Mouse (Mus musculus) neural tube, embryonic 12.5 days (tissue): ENCODE results near the gene Cdh23. TPM values are rescaled to one million over a fixed set of nuclear protein-coding genes. Genes with fewer than 3 reads are reported as not detected.
"Not testable (repeated sequence)": the region's sequence is repeated elsewhere in the genome, so short reads cannot be mapped to it uniquely, and the experiment has no call there.

Source experiments
- ATAC-seq: fragments of 200-750 bp; cut with Nextera tagmentation; 2 replicates; pipeline ENCODE4 v1.8.0; 2017; ENCODE audit warnings: low read depth, mild to moderate bottlenecking, moderate TSS enrichment, moderate library complexity; ENCODE audit not compliant: low FRiP score
- H3K27ac ChIP-seq: fragments of 300-500 bp; sonication (generic); 2 replicates; pipeline ENCODE4 v1.5.1; 2016
- H3K27me3 ChIP-seq: fragments of 300-500 bp; sonication (generic); replicated peaks from 2 replicates; pipeline ENCODE4 v1.6.1; 2016; ENCODE audit warnings: mild to moderate bottlenecking
- H3K36me3 ChIP-seq: fragments of 300-500 bp; sonication (generic); 2 replicates; pipeline ENCODE4 v1.6.1; 2016; ENCODE audit warnings: mild to moderate bottlenecking
- H3K4me1 ChIP-seq: fragments of 300-500 bp; sonication (generic); 2 replicates; pipeline ENCODE4 v1.6.1; 2016
- H3K4me2 ChIP-seq: fragments of 300-500 bp; sonication (generic); replicated peaks from 2 replicates; pipeline ENCODE4 v1.6.1; 2016; ENCODE audit warnings: mild to moderate bottlenecking
- H3K4me3 ChIP-seq: fragments of 300-500 bp; sonication (generic); 2 replicates; pipeline ENCODE4 v1.5.1; 2016
- H3K9ac ChIP-seq: fragments of 300-500 bp; sonication (generic); 2 replicates; pipeline ENCODE4 v1.6.1; 2016; ENCODE audit warnings: mild to moderate bottlenecking
- H3K9me3 ChIP-seq: fragments of 300-500 bp; sonication (generic); 2 replicates; pipeline ENCODE4 v1.6.1; 2016; ENCODE audit warnings: mild to moderate bottlenecking
- WGBS: fragments of 180-500 bp; shearing (Covaris S2); methylation state at CpG from one replicate; pipeline ENCODE4 v1.1.7; 2016; 5-methylcytosine and 5-hydroxymethylcytosine counted together
- polyA plus RNA-seq: library from polyadenylated mRNA; unstranded; fragments of >200 nt; fragmentation: Nextera tagmentation; extraction: Ambion mirVana; gene quantifications from 2 replicates; pipeline ENCODE4 v1.2.1, GENCODE M21; 2016

Cdh23 gene
- 0.29 and 1.0 TPM in 2 replicates for polyA plus RNA-seq

DNA sequence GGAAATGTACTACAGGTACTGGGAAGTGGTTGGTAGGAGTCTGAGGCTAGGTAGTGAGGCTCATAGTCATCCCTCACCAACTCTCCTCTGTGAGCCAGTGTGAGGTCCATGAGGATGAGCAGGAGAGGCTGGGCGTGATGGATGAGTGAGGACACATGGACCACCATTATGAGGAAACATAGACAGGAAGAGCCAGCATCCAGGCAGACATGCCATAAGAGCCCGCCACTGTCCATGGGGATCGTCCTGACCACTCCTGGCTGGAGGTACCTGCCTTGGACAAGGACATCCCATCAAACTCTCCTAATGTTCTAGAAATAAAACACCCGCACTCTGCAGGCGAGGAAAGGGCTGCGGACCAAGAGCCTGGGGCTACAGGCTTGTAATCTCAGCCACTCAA lies at the start of gene Cdh23:
Gene Cdh23, minus strand, starts transcription at position 101 of the 400 bp plus-strand sequence.
- H3K27ac ChIP-seq: no peak within 1 kb of the TSS

DNA sequence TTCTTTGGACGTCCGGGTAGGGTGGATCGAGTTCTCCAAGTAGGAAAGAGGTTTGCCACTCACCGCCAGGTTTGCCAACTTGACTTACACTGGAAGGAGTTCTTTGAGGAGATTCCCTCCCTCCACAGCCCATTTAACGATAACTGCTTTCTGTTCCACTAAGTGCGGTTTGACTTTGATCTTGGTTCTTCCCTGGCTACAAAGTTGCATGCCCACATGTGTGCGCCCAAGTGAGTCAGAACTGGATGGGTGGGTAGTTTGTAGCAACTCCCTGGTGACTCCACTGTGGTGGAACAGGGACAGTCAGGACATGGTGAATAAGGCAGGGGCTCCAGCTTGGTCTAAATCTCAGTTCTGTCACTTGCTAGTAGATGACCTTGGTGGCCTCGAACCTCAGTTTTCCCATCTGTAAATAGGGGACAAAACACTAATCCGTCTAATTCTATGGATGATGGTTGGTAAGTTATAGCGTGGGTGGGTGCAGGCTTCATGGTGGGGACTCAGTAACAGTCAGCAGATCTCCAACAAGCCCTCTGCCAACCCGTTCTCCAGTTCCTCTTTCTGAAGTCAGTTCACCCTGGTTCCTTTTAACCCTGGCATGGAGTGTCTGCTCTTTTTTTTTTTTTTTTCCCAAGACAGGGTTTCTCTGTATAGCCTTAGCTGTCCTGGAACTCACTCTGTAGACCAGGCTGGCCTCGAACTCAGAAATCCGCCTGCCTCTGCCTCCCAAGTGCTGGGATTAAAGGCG lies 48.4 kb upstream of the Cdh23 start:
- H3K9me3 ChIP-seq: no peaks in the 10 kb centered on the region
- no peak overlapping the region for H3K4me2 ChIP-seq
- peaks cover 22% of the 10 kb centered on the region for H3K4me1 ChIP-seq
- H3K36me3 ChIP-seq: peaks cover 3% of the 10 kb centered on the region; the same call in 1 of the 2 replicates
- H3K27me3 ChIP-seq: no peaks in the 10 kb centered on the region
- 92% methylated on average over 14 of the region's 14 CpGs for WGBS
- H3K4me3 ChIP-seq: no peak overlapping the region
- no peak overlapping the region for H3K9ac ChIP-seq
- no peak for ATAC-seq
- no peak overlapping the region for H3K27ac ChIP-seq

More for the DNA sequence above, at the start of gene Cdh23:
- no peak for ATAC-seq
- 89% methylated on average over 6 of the region's 6 CpGs for WGBS
- H3K4me2 ChIP-seq: no peak within 1 kb of the TSS
- H3K4me3 ChIP-seq: no peak within 1 kb of the TSS
- H3K36me3 ChIP-seq: no peaks in the 10 kb centered on the region
- no peaks in the 10 kb centered on the region for H3K9me3 ChIP-seq
- no peaks in the 10 kb centered on the region for H3K4me1 ChIP-seq
- H3K9ac ChIP-seq: no peak within 1 kb of the TSS
- H3K27me3 ChIP-seq: 0 out of 2 replicates have a peak, but pooled peaks cover 7% of the 10 kb centered on the region

DNA sequence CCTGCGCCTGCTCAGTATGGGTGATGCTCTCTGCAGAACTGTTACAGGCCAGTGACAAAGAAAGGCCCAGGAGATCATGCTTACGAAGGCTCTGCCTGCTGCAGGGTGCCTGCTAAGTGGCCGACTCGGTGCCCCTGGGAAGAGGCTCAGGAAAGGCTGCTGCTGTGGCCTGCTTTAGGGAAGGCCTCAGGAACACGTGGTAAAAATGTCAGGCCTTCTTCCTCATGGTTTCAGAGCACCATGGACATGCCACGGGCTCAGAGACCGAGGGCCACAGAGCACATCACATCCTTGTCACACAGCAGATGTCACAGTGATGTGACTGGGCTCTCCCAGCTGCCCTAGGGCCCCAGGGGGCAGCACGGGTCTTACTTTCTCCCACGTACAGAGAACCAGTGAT lies 47.4 kb upstream of the Cdh23 start:
- no peak for ATAC-seq
- H3K36me3 ChIP-seq: peaks cover 3% of the 10 kb centered on the region; the same call in 1 of the 2 replicates
- no peak overlapping the region for H3K4me3 ChIP-seq
- WGBS: 72% methylated on average over 9 of the region's 9 CpGs
- H3K9ac ChIP-seq: no peak overlapping the region
- no peak overlapping the region for H3K27ac ChIP-seq
- peaks cover 17% of the 10 kb centered on the region for H3K4me1 ChIP-seq
- H3K4me2 ChIP-seq: no peak overlapping the region
- no peaks in the 10 kb centered on the region for H3K9me3 ChIP-seq
- H3K27me3 ChIP-seq: no peaks in the 10 kb centered on the region

DNA sequence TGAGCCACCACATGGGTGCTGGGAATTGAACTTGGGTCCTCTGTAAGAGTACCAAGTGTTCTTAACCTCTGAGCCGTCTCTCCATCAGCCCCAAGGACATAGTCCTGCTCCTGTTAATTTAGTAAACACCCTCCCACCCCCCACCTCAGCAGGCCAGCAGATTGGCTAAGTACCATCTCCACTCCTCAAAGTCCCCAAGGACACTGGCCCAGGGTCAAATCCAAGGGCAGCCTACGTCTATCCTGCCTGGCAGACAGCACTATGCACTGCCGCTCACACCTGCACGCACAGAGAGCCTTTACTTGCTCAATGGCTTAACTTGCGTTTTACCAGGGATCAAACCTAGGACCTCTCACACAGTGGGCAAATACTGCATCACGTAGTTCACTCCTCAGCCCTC lies 46.7 kb upstream of the Cdh23 start:
- Histone ChIP-seq H3K27ac (no peak overlapping the region), H3K4me1 (peaks cover 10% of the 10 kb centered on the region), H3K4me2 (no peak overlapping the region), H3K9ac (no peak overlapping the region), H3K4me3 (no peak overlapping the region), H3K9me3 (no peaks in the 10 kb centered on the region), H3K36me3 (peaks cover 3% of the 10 kb centered on the region; the same call in 1 of the 2 replicates), H3K27me3 (no peaks in the 10 kb centered on the region)
- 83% methylated on average over 6 of the region's 6 CpGs for WGBS
- ATAC-seq: no peak

GRCm38 (mm10) chr10:60742296-60742695 lies 46.0 kb upstream of the Cdh23 start:
- not testable (repeated sequence) for H3K4me1 ChIP-seq, H3K9me3 ChIP-seq, H3K36me3 ChIP-seq, ATAC-seq, H3K4me3 ChIP-seq, H3K27ac ChIP-seq, H3K9ac ChIP-seq, H3K27me3 ChIP-seq, H3K4me2 ChIP-seq
- 69% methylated on average over 1 of the region's 1 CpGs for WGBS

- H3K27me3 ChIP-seq: no peaks in the 10 kb centered on the region
- 76% methylated on average over 7 of the region's 7 CpGs for WGBS
- no peak overlapping the region for H3K9ac ChIP-seq
- no peak overlapping the region for H3K27ac ChIP-seq
- H3K4me3 ChIP-seq: no peak overlapping the region
- no peak overlapping the region for H3K4me2 ChIP-seq
- ATAC-seq: no peak
- no peaks in the 10 kb centered on the region for H3K9me3 ChIP-seq
- peaks cover 9% of the 10 kb centered on the region; the same call in 1 of the 2 replicates for H3K4me1 ChIP-seq
- H3K36me3 ChIP-seq: 0 out of 2 replicates have a peak, but pooled peaks cover 3% of the 10 kb centered on the region
These were observed 45.1 kb upstream of the Cdh23 start for GRCm38 (mm10) chr10:60741435-60741834.

DNA sequence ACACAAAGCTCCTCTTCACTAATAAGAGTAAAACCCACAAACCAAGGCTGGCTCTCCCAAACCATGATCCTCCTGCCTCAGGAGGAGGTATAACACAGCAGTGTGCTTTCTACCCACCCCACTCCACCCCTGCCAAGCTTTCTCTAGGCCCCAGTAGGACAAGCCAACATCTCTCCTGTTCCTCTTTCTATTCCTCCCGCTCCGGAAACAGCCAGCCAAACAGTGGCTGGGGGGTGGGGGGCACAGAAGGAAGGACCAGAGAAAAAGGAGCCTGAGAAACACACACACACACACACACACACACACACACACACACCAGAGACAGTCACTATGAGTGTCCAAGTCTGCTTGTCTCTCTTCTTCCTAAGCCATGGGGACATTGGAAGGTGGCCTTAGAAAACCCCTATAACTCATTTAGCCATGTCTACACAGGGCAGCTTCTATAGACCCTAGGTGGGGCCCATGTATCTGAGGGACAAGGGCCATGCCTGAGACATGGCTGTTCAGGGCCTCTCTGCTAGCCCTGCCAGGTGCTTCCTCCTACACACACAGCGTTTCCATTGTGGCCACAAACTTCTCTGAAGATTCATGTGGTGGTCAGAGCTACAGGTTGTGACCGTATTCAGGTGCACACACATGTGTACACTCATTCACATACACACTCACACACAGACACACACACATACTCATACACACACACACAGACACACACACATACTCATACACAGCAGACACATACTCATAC lies 43.5 kb upstream of the Cdh23 start:
- no peak overlapping the region for H3K9ac ChIP-seq
- no peaks in the 10 kb centered on the region for H3K27me3 ChIP-seq
- no peak overlapping the region for H3K4me3 ChIP-seq
- no peak for ATAC-seq
- H3K4me2 ChIP-seq: no peak overlapping the region
- 0 out of 2 replicates have a peak, but pooled peaks cover 3% of the 10 kb centered on the region for H3K36me3 ChIP-seq
- no peaks in the 10 kb centered on the region for H3K9me3 ChIP-seq
- no peak overlapping the region for H3K27ac ChIP-seq
- peaks cover 9% of the 10 kb centered on the region; the same call in 1 of the 2 replicates for H3K4me1 ChIP-seq
- 92% methylated on average over 4 of the region's 4 CpGs for WGBS

DNA sequence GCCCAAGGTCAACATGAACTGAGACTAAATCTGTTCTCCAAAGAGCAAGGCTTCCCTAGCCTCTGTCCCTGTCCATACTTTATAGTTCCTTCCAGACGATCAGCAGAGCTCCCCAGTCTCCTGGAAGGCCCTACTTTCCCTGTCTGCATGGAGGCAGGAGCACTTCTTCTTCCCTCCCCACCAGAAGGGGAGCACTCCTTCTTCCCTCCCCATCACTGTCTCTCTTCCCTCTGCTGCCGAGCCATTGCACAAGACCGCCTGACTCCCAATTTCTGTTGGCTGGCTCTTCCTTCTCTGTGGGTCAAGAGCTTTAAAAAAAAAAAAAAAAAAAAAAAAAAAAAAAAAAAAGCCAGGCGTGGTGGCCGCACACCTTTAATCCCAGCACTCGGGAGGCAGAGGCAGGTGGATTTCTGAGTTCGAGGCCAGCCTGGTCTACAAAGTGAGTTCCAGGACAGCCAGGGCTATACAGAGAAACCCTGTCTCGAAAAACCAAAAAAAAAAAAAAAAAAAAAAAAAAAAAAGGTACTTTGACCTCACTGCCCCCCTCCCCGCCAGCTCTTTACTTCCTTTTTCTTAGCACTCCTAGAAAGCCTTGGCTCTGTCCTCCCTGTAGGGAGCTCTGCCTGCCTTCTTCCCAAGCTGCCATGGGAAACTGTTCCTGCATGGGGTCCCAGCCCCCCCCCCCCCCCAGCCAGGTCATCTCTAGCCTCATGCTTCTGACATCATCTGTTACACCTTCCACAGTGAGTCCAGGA lies 41.8 kb upstream of the Cdh23 start:
- Histone ChIP-seq H3K27me3 (no peaks in the 10 kb centered on the region), H3K4me2 (no peak overlapping the region), H3K4me1 (peaks cover 15% of the 10 kb centered on the region), H3K4me3 (no peak overlapping the region), H3K36me3 (0 out of 2 replicates have a peak, but pooled peaks cover 3% of the 10 kb centered on the region), H3K27ac (no peak overlapping the region), H3K9ac (no peak overlapping the region), H3K9me3 (no peaks in the 10 kb centered on the region)
- WGBS: 84% methylated on average over 8 of the region's 9 CpGs
- ATAC-seq: no peak

DNA sequence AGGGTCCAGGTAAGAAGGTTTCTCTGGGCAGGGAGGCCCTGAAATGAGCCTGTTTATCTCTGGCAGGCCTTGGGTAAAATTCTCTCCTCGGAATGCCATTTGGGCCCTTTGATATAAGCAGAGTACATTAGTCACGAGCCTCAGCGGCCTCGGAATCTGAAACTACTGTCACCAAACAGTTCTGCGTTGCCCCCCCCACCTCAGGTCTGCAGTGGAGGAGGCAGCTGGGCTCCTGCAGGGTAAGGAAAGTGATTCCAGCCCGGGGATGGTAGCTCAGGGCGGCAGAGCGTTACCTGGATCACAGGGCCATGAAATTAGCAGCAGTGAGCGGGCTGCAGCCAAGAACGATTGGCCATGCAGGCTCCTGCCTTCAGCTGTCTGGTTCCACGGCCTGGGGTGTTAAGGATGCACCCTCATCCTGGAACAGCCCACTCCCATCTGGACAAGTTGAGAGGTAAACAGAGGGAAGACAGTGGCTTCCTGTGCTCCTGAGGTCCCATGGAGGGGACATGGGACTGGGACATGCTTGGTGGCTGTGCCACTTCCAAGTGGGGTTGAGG lies 41.0 kb upstream of the Cdh23 start:
- WGBS: 70% methylated on average over 11 of the region's 11 CpGs
- no peak overlapping the region for H3K9ac ChIP-seq
- H3K9me3 ChIP-seq: no peaks in the 10 kb centered on the region
- no peak overlapping the region for H3K4me3 ChIP-seq
- no peak for ATAC-seq
- 0 out of 2 replicates have a peak overlapping the region, but pooled peaks have one; percentile 15 for H3K27ac ChIP-seq
- H3K4me1 ChIP-seq: peaks cover 15% of the 10 kb centered on the region
- 0 out of 2 replicates have a peak, but pooled peaks cover 3% of the 10 kb centered on the region for H3K36me3 ChIP-seq
- no peak overlapping the region for H3K4me2 ChIP-seq
- no peaks in the 10 kb centered on the region for H3K27me3 ChIP-seq

DNA sequence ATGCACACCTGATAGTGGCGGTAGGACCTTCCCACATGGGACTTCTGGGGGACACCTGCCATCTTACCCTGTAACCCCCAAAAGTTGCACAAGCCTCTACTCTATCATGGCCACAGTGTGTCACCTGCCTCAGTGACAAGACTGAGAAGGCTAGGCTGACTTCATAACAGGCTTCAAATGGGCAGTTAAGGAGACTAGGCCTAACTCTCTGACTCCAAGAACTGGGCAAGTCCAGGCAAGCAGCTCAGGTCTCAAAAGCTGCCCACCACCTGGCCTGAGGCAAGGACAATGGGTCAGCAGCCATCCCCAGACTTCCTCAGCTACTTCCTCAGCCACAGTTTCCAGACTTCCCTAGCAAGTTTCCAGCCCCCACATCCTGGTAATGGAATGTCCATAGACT lies 39.4 kb upstream of the Cdh23 start:
- WGBS: 94% methylated on average over 1 of the region's 1 CpGs
- no peak overlapping the region for H3K4me3 ChIP-seq
- no peak overlapping the region for H3K27ac ChIP-seq
- H3K9me3 ChIP-seq: no peaks in the 10 kb centered on the region
- H3K9ac ChIP-seq: no peak overlapping the region
- H3K27me3 ChIP-seq: no peaks in the 10 kb centered on the region
- H3K4me1 ChIP-seq: peaks cover 15% of the 10 kb centered on the region
- no peak overlapping the region for H3K4me2 ChIP-seq
- no peaks in the 10 kb centered on the region for H3K36me3 ChIP-seq
- ATAC-seq: no peak

- H3K27ac ChIP-seq: no peak overlapping the region
- no peak overlapping the region for H3K9ac ChIP-seq
- 82% methylated on average over 8 of the region's 8 CpGs for WGBS
- no peaks in the 10 kb centered on the region for H3K27me3 ChIP-seq
- peaks cover 15% of the 10 kb centered on the region for H3K4me1 ChIP-seq
- no peak overlapping the region for H3K4me3 ChIP-seq
- no peak for ATAC-seq
- no peaks in the 10 kb centered on the region for H3K9me3 ChIP-seq
- no peaks in the 10 kb centered on the region for H3K36me3 ChIP-seq
- no peak overlapping the region for H3K4me2 ChIP-seq
These were observed 37.2 kb upstream of the Cdh23 start for GRCm38 (mm10) chr10:60733471-60733870.
